Mouse (Mus musculus): ENCODE results near the gene Il17ra. TPM values are rescaled to one million over a fixed set of nuclear protein-coding genes. Genes with fewer than 3 reads are reported as not detected.

Gene Il17ra
- polyA plus RNA-seq, 1 experiment = 198 TPM

DNA sequence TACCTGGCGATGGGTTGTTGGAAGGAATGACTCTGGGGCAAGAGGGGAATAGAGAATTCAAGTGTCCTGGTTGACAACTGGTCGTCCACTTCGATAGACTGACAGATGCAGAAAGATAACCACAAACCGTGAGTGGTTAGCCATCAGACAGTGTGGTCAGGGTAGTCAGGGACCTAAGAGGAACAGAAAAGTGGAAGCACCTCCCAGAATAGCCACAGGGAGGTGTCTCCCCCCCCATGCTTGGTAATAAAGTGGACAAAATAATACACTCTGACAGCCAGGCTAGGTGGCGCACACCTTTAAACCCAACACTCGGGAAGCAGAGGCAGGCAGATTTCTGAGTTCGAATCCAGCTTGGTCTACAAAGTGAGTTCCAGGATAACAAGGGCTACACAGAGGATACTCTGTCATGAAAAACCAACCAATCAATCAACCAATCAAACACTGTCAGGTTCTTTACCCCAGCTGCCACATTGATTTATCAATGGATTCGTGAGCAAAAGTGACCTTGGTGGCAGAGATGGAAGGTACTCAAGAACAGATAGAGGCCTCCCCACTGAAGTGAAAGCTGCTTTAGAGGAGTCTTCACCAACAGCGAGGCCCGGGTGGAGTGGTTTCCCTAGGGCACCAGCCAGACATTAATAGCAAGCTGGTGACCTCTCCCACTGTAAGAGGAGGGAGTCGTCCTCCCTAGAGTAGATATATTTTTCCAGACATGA, 10.5 kb upstream of the Il17ra start:
- no peak for DNase-seq
- no peak overlapping the region for H3K27ac ChIP-seq (ENCODE audit: control insufficient read depth, insufficient read depth, low read length)
- no peak overlapping the region for H3K4me3 ChIP-seq (ENCODE audit: control insufficient read depth, insufficient read depth, low read length)
- no peak for TF ChIP-seq POLR2A (IDR thresholded peaks at IDR 0.05; ENCODE audit: control insufficient read depth, extremely low read depth, insufficient read depth, low read length, poor library complexity)
- TF ChIP-seq CTCF (IDR thresholded peaks at IDR 0.05; ENCODE audit: borderline replicate concordance, control insufficient read depth, extremely low read depth, insufficient read depth, low read length, poor library complexity) = no peak
- peaks cover 11% of the 10 kb centered on the region for H3K4me1 ChIP-seq (replicated peaks; ENCODE audit: control insufficient read depth, insufficient read depth, low read length)
- H3K27me3 ChIP-seq (ENCODE audit: control insufficient read depth, insufficient read depth, low read length) = no peaks in the 10 kb centered on the region
- 53% methylated on average over 11 of the region's 11 CpGs for WGBS
- H3K36me3 ChIP-seq (ENCODE audit: control insufficient read depth, insufficient read depth, low read length) = no peaks in the 10 kb centered on the region

DNA sequence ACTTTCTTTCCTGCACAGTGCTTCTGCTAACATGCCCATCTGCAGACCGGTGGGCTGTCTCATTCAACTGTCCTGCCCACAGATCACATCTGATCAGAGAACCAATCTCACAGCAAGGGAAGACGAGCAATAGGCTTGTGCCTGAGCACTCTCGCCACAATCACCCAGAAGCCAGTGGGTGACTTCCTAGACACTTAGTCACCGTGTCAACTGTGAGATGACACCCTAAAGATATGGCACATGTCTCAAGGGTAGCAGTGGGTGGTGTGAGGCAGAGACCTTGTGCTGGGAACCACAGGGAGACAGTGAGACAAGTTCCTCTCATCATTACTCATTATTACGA, 10.0 kb upstream of the Il17ra start:
- Histone ChIP-seq H3K36me3 (ENCODE audit: control insufficient read depth, insufficient read depth, low read length) (no peaks in the 10 kb centered on the region), H3K27me3 (ENCODE audit: control insufficient read depth, insufficient read depth, low read length) (no peaks in the 10 kb centered on the region), H3K4me3 (ENCODE audit: control insufficient read depth, insufficient read depth, low read length) (no peak overlapping the region), H3K4me1 (replicated peaks; ENCODE audit: control insufficient read depth, insufficient read depth, low read length) (peaks cover 11% of the 10 kb centered on the region), H3K27ac (ENCODE audit: control insufficient read depth, insufficient read depth, low read length) (no peak overlapping the region)
- DNase-seq = no peak
- TF ChIP-seq POLR2A (IDR thresholded peaks at IDR 0.05; ENCODE audit: control insufficient read depth, extremely low read depth, insufficient read depth, low read length, poor library complexity) (no peak), CTCF (IDR thresholded peaks at IDR 0.05; ENCODE audit: borderline replicate concordance, control insufficient read depth, extremely low read depth, insufficient read depth, low read length, poor library complexity) (no peak)
- 28% methylated on average over 5 of the region's 5 CpGs for WGBS

DNA sequence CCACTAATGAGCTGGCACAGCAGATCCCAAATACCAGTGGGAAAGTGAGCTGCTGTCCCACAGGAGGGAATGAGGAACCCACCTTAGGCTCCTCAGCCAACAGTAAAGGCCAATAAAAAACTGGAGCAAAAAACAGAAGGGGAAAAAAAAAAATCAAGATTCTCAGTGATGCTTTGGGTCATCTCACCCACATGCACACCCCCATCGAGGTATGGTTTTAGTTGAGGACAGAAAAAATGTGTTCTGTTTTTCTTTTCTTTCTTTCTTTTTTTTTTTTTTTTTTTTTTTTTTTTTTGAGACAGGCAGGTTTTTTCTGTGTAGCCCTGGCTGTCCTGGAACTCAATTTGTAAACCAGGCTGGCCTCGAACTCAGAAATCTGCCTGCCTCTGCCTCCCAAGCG, 9.5 kb upstream of the Il17ra start:
- no peaks in the 10 kb centered on the region for H3K36me3 ChIP-seq (ENCODE audit: control insufficient read depth, insufficient read depth, low read length)
- no peaks in the 10 kb centered on the region for H3K27me3 ChIP-seq (ENCODE audit: control insufficient read depth, insufficient read depth, low read length)
- TF ChIP-seq CTCF (IDR thresholded peaks at IDR 0.05; ENCODE audit: borderline replicate concordance, control insufficient read depth, extremely low read depth, insufficient read depth, low read length, poor library complexity) = no peak
- H3K4me3 ChIP-seq (ENCODE audit: control insufficient read depth, insufficient read depth, low read length) = no peak overlapping the region
- peaks cover 11% of the 10 kb centered on the region for H3K4me1 ChIP-seq (replicated peaks; ENCODE audit: control insufficient read depth, insufficient read depth, low read length)
- DNase-seq = no peak
- no peak overlapping the region for H3K27ac ChIP-seq (ENCODE audit: control insufficient read depth, insufficient read depth, low read length)
- 77% methylated on average over 3 of the region's 3 CpGs for WGBS

DNA sequence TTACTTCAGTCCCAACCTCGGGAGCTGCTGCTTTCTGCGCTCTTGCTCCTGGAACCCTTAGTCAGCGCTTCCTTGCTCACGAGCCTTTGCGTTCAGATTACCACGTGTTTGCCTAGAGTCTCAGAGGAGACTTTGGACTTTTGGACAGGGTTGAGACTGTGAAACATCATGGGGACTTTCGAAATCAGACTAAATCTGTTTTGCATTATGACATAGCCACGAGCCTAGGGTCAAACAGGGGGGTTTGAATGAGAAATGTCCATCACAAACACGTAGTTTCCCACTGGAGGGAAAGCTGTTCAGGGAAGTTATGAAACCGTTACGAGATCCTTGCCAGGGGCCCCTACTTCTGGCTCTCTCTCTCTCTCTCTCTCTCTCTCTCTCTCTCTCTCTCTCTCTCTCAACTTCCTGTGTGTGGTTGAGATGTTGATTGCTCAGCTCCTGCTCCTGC, 8.4 kb upstream of the Il17ra start:
- WGBS = 10% methylated on average over 11 of the region's 11 CpGs
- Histone ChIP-seq H3K27me3 (ENCODE audit: control insufficient read depth, insufficient read depth, low read length) (no peaks in the 10 kb centered on the region), H3K4me3 (ENCODE audit: control insufficient read depth, insufficient read depth, low read length) (no peak overlapping the region), H3K36me3 (ENCODE audit: control insufficient read depth, insufficient read depth, low read length) (no peaks in the 10 kb centered on the region), H3K27ac (ENCODE audit: control insufficient read depth, insufficient read depth, low read length) (no peak overlapping the region), H3K4me1 (replicated peaks; ENCODE audit: control insufficient read depth, insufficient read depth, low read length) (peaks cover 11% of the 10 kb centered on the region)
- DNase-seq = no peak
- TF ChIP-seq POLR2A (IDR thresholded peaks at IDR 0.05; ENCODE audit: control insufficient read depth, extremely low read depth, insufficient read depth, low read length, poor library complexity) = no peak
- no peak for TF ChIP-seq CTCF (IDR thresholded peaks at IDR 0.05; ENCODE audit: borderline replicate concordance, control insufficient read depth, extremely low read depth, insufficient read depth, low read length, poor library complexity)

DNA sequence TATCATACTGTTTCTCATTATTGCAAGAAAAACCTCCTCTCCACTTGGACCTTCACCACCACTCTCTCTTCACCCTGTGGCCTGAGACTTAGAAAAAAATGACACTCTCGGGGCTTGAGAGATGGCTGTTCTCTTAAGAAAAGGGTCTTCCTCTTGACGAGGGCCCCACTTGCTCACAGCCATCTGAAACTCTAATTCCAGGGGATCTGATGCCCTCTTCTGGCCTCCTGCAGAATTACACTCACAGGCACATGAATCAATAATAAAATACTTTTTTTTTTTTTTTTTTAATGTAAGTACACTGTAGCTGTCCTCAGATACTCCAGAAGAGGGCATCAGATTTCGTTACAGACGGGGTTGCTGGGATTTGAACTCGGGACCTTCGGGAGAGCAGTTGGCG, 6.0 kb upstream of the Il17ra start:
- no peaks in the 10 kb centered on the region for H3K36me3 ChIP-seq (ENCODE audit: control insufficient read depth, insufficient read depth, low read length)
- H3K27ac ChIP-seq (ENCODE audit: control insufficient read depth, insufficient read depth, low read length) = no peak overlapping the region
- DNase-seq = no peak
- TF ChIP-seq CTCF (IDR thresholded peaks at IDR 0.05; ENCODE audit: borderline replicate concordance, control insufficient read depth, extremely low read depth, insufficient read depth, low read length, poor library complexity) = no peak
- TF ChIP-seq POLR2A (IDR thresholded peaks at IDR 0.05; ENCODE audit: control insufficient read depth, extremely low read depth, insufficient read depth, low read length, poor library complexity) = no peak
- peaks cover 11% of the 10 kb centered on the region for H3K4me1 ChIP-seq (replicated peaks; ENCODE audit: control insufficient read depth, insufficient read depth, low read length)
- H3K4me3 ChIP-seq (ENCODE audit: control insufficient read depth, insufficient read depth, low read length) = no peak overlapping the region
- WGBS = 77% methylated on average over 7 of the region's 7 CpGs
- H3K27me3 ChIP-seq (ENCODE audit: control insufficient read depth, insufficient read depth, low read length) = no peaks in the 10 kb centered on the region

DNA sequence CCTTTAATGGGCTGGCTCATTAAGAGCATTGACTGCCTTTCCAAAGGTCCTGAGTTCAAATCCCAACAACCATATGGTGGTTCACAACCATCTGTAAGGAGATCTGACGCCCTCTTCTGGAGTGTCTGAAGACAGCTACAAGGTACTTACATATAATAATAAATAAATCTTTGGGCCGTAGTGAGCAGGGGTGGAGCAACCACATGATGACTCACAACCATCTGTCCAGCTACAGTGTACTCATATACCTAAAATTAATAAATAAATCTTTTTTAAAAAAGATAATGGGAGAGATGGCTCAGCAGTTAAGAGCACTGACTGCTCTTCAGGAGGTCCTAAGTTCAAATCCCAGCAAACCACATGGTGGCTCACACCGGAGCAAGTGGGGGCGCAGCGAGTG, 5.3 kb upstream of the Il17ra start:
- Histone ChIP-seq H3K4me1 (replicated peaks; ENCODE audit: control insufficient read depth, insufficient read depth, low read length) (peaks cover 11% of the 10 kb centered on the region), H3K36me3 (ENCODE audit: control insufficient read depth, insufficient read depth, low read length) (no peaks in the 10 kb centered on the region), H3K4me3 (ENCODE audit: control insufficient read depth, insufficient read depth, low read length) (no peak overlapping the region), H3K27me3 (ENCODE audit: control insufficient read depth, insufficient read depth, low read length) (no peaks in the 10 kb centered on the region), H3K27ac (ENCODE audit: control insufficient read depth, insufficient read depth, low read length) (no peak overlapping the region)
- TF ChIP-seq POLR2A (IDR thresholded peaks at IDR 0.05; ENCODE audit: control insufficient read depth, extremely low read depth, insufficient read depth, low read length, poor library complexity) = no peak
- no peak for TF ChIP-seq CTCF (IDR thresholded peaks at IDR 0.05; ENCODE audit: borderline replicate concordance, control insufficient read depth, extremely low read depth, insufficient read depth, low read length, poor library complexity)
- 91% methylated on average over 5 of the region's 5 CpGs for WGBS
- no peak for DNase-seq

DNA sequence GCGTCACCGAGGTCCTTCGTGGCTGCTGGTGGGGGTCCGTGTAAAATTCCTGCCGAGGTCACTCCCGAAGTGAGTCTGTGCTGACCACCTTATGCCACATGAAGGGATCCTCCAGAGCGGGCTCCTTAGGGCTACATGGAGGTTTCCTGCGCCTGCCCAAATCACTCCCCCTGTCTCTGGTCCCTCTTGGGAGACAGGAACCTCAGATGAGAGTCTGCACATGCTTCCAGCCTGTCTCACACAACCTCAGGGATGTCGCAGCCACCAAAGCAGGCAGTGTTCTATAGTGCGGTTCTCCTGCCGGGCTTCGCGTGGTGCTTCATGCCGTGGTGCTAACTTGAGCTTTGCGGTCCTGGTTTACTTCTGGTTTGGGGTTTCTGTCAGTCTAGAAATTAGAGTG, 1.8 kb upstream of the Il17ra start:
- DNase-seq = no peak
- no peaks in the 10 kb centered on the region for H3K36me3 ChIP-seq (ENCODE audit: control insufficient read depth, insufficient read depth, low read length)
- TF ChIP-seq POLR2A (IDR thresholded peaks at IDR 0.05; ENCODE audit: control insufficient read depth, extremely low read depth, insufficient read depth, low read length, poor library complexity) (no peak), CTCF (IDR thresholded peaks at IDR 0.05; ENCODE audit: borderline replicate concordance, control insufficient read depth, extremely low read depth, insufficient read depth, low read length, poor library complexity) (no peak)
- WGBS = 89% methylated on average over 15 of the region's 15 CpGs
- H3K4me1 ChIP-seq (replicated peaks; ENCODE audit: control insufficient read depth, insufficient read depth, low read length) = peaks cover 11% of the 10 kb centered on the region
- H3K27ac ChIP-seq (ENCODE audit: control insufficient read depth, insufficient read depth, low read length) = no peak overlapping the region
- no peak overlapping the region for H3K4me3 ChIP-seq (ENCODE audit: control insufficient read depth, insufficient read depth, low read length)
- H3K27me3 ChIP-seq (ENCODE audit: control insufficient read depth, insufficient read depth, low read length) = no peaks in the 10 kb centered on the region

All from thymus, adult 2 months (tissue).